Mouse (Mus musculus): ENCODE data around the gene Nyap1.

The Nyap1 gene

GRCm38 (mm10) chr5:137783901-137784540, 42.6 kb upstream of the Nyap1 start:
- H3K4me3 ChIP-seq (replicated peaks; ENCODE audit: low read length), result peak overlapping the region; percentile 94
- TF ChIP-seq NANOG (IDR thresholded peaks at IDR 0.05; ENCODE audit: borderline replicate concordance, low read length) (no peak), POU5F1 (IDR thresholded peaks at IDR 0.05; ENCODE audit: borderline replicate concordance, low read length) (no peak), CTCF (conservative IDR thresholded peaks at IDR 0.05; ENCODE audit: low read length) (no peak)

GRCm38 (mm10) chr5:137782776-137783522, 41.5 kb upstream of the Nyap1 start:
- peaks cover 58% of the 10 kb centered on the region for H3K36me3 ChIP-seq (ENCODE audit: insufficient read depth, low read length)
- no peak for TF ChIP-seq NANOG (IDR thresholded peaks at IDR 0.05; ENCODE audit: borderline replicate concordance, low read length)
- TF ChIP-seq POU5F1 (IDR thresholded peaks at IDR 0.05; ENCODE audit: borderline replicate concordance, low read length), result no peak
- TF ChIP-seq CTCF (conservative IDR thresholded peaks at IDR 0.05; ENCODE audit: low read length), result no peak
- H3K9me3 ChIP-seq (ENCODE audit: low read length), result no peaks in the 10 kb centered on the region

More at GRCm38 (mm10) chr5:137783901-137784540, 42.6 kb upstream of the Nyap1 start:
- Histone ChIP-seq H3K9me3 (ENCODE audit: low read length) (no peaks in the 10 kb centered on the region), H3K36me3 (ENCODE audit: insufficient read depth, low read length) (peaks cover 58% of the 10 kb centered on the region), H3K4me1 (replicated peaks; ENCODE audit: low read depth, low read length) (peaks cover 69% of the 10 kb centered on the region), H3K27me3 (ENCODE audit: insufficient read depth, low read length) (peaks cover 7% of the 10 kb centered on the region)

GRCm38 (mm10) chr5:137781661-137782060, 40.3 kb upstream of the Nyap1 start:
- H3K9me3 ChIP-seq (ENCODE audit: low read length), result no peaks in the 10 kb centered on the region
- peaks cover 58% of the 10 kb centered on the region for H3K36me3 ChIP-seq (ENCODE audit: insufficient read depth, low read length)
- H3K4me3 ChIP-seq (replicated peaks; ENCODE audit: low read length), result peak overlapping the region; percentile 21
- no peaks in the 10 kb centered on the region for H3K27me3 ChIP-seq (ENCODE audit: insufficient read depth, low read length)
- TF ChIP-seq POU5F1 (IDR thresholded peaks at IDR 0.05; ENCODE audit: borderline replicate concordance, low read length) (no peak), NANOG (IDR thresholded peaks at IDR 0.05; ENCODE audit: borderline replicate concordance, low read length) (no peak), CTCF (conservative IDR thresholded peaks at IDR 0.05; ENCODE audit: low read length) (no peak)
- H3K4me1 ChIP-seq (replicated peaks; ENCODE audit: low read depth, low read length), result peaks cover 76% of the 10 kb centered on the region

More at GRCm38 (mm10) chr5:137782776-137783522, 41.5 kb upstream of the Nyap1 start:
- Histone ChIP-seq H3K4me1 (replicated peaks; ENCODE audit: low read depth, low read length) (peaks cover 71% of the 10 kb centered on the region), H3K4me3 (replicated peaks; ENCODE audit: low read length) (peak overlapping the region; percentile 94), H3K27me3 (ENCODE audit: insufficient read depth, low read length) (peaks cover 3% of the 10 kb centered on the region)

- Histone ChIP-seq H3K4me3 (replicated peaks; ENCODE audit: low read length) (peak overlapping the region; percentile 99), H3K27me3 (ENCODE audit: insufficient read depth, low read length) (no peaks in the 10 kb centered on the region), H3K36me3 (ENCODE audit: insufficient read depth, low read length) (peaks cover 47% of the 10 kb centered on the region), H3K4me1 (replicated peaks; ENCODE audit: low read depth, low read length) (peaks cover 87% of the 10 kb centered on the region), H3K9me3 (ENCODE audit: low read length) (no peaks in the 10 kb centered on the region)
- no peak for TF ChIP-seq NANOG (IDR thresholded peaks at IDR 0.05; ENCODE audit: borderline replicate concordance, low read length)
- no peak for TF ChIP-seq POU5F1 (IDR thresholded peaks at IDR 0.05; ENCODE audit: borderline replicate concordance, low read length)
- no peak for TF ChIP-seq CTCF (conservative IDR thresholded peaks at IDR 0.05; ENCODE audit: low read length)
Measured at GRCm38 (mm10) chr5:137779053-137779933, 37.9 kb upstream of the Nyap1 start.

- Histone ChIP-seq H3K27me3 (ENCODE audit: insufficient read depth, low read length) (no peaks in the 10 kb centered on the region), H3K4me1 (replicated peaks; ENCODE audit: low read depth, low read length) (peaks cover 80% of the 10 kb centered on the region), H3K4me3 (replicated peaks; ENCODE audit: low read length) (peak within 1 kb of the TSS; percentile 99), H3K36me3 (ENCODE audit: insufficient read depth, low read length) (peaks cover 40% of the 10 kb centered on the region), H3K9me3 (ENCODE audit: low read length) (no peaks in the 10 kb centered on the region)
- TF ChIP-seq CTCF (conservative IDR thresholded peaks at IDR 0.05; ENCODE audit: low read length) (no peak), POU5F1 (IDR thresholded peaks at IDR 0.05; ENCODE audit: borderline replicate concordance, low read length) (no peak), NANOG (IDR thresholded peaks at IDR 0.05; ENCODE audit: borderline replicate concordance, low read length) (no peak)
Measured at GRCm38 (mm10) chr5:137778635-137779034, 37.2 kb upstream of the Nyap1 start, which contains the start of gene Ppp1r35. TSS of gene Ppp1r35 (plus strand) at chr5:137778849.

GRCm38 (mm10) chr5:137777267-137777845, 35.9 kb upstream of the Nyap1 start:
- no peak for TF ChIP-seq POU5F1 (IDR thresholded peaks at IDR 0.05; ENCODE audit: borderline replicate concordance, low read length)
- TF ChIP-seq NANOG (IDR thresholded peaks at IDR 0.05; ENCODE audit: borderline replicate concordance, low read length), result no peak
- TF ChIP-seq CTCF (conservative IDR thresholded peaks at IDR 0.05; ENCODE audit: low read length), result no peak
- H3K36me3 ChIP-seq (ENCODE audit: insufficient read depth, low read length), result peaks cover 28% of the 10 kb centered on the region
- H3K27me3 ChIP-seq (ENCODE audit: insufficient read depth, low read length), result no peaks in the 10 kb centered on the region
- no peaks in the 10 kb centered on the region for H3K9me3 ChIP-seq (ENCODE audit: low read length)
- peaks cover 75% of the 10 kb centered on the region for H3K4me1 ChIP-seq (replicated peaks; ENCODE audit: low read depth, low read length)
- peak overlapping the region; percentile 99; the same call in 1 of the 2 replicates for H3K4me3 ChIP-seq (replicated peaks; ENCODE audit: low read length)

- peak overlapping the region; percentile 61 for H3K4me3 ChIP-seq (replicated peaks; ENCODE audit: low read length)
- peaks cover 19% of the 10 kb centered on the region for H3K36me3 ChIP-seq (ENCODE audit: insufficient read depth, low read length)
- no peaks in the 10 kb centered on the region for H3K27me3 ChIP-seq (ENCODE audit: insufficient read depth, low read length)
- no peak for TF ChIP-seq NANOG (IDR thresholded peaks at IDR 0.05; ENCODE audit: borderline replicate concordance, low read length)
- TF ChIP-seq POU5F1 (IDR thresholded peaks at IDR 0.05; ENCODE audit: borderline replicate concordance, low read length), result no peak
- TF ChIP-seq CTCF (conservative IDR thresholded peaks at IDR 0.05; ENCODE audit: low read length), result no peak
- peaks cover 69% of the 10 kb centered on the region for H3K4me1 ChIP-seq (replicated peaks; ENCODE audit: low read depth, low read length)
- H3K9me3 ChIP-seq (ENCODE audit: low read length), result no peaks in the 10 kb centered on the region
Measured at GRCm38 (mm10) chr5:137776408-137776918, 35.1 kb upstream of the Nyap1 start.
